Mouse (Mus musculus) forebrain, embryonic 14.5 days (tissue): ENCODE results near the gene Trip12. TPM values are rescaled to one million over a fixed set of nuclear protein-coding genes. Genes with fewer than 3 reads are reported as not detected.

Experiments
- ATAC-seq: fragments of 200-750 bp; cut with Nextera tagmentation; 2 replicates; pipeline ENCODE4 v1.8.0; 2017; ENCODE audit warnings: mild to moderate bottlenecking, moderate library complexity
- DNase-seq: peaks from one replicate; pipeline ENCODE4 v3.0.0-alpha.2; 2015; ENCODE audit warnings: low spot score
- H3K27ac ChIP-seq: fragments of 300-500 bp; sonication (generic); 2 replicates; pipeline ENCODE4 v1.5.1; 2014; ENCODE audit warnings: low read depth, mild to moderate bottlenecking, control low read depth, low read length, moderate library complexity
- H3K27me3 ChIP-seq: fragments of 300-500 bp; sonication (generic); replicated peaks from 2 replicates; pipeline ENCODE4 v1.6.1; 2014; ENCODE audit warnings: low read length, control low read depth, mixed read lengths; ENCODE audit not compliant: control insufficient read depth, insufficient read depth
- H3K36me3 ChIP-seq: fragments of 300-500 bp; sonication (generic); 2 replicates; pipeline ENCODE4 v1.6.1; 2014; ENCODE audit warnings: low read length, control low read depth; ENCODE audit not compliant: control insufficient read depth, insufficient read depth
- H3K4me1 ChIP-seq: fragments of 300-500 bp; sonication (generic); 2 replicates; pipeline ENCODE4 v1.6.1; 2014; ENCODE audit warnings: antibody characterized with exemption, low read length, control low read depth; ENCODE audit not compliant: control insufficient read depth, insufficient read depth
- H3K4me2 ChIP-seq: fragments of 300-500 bp; sonication (generic); 2 replicates; pipeline ENCODE4 v1.6.1; 2014; ENCODE audit warnings: mild to moderate bottlenecking, control low read depth, low read length
- H3K4me3 ChIP-seq: fragments of 300-500 bp; sonication (generic); 2 replicates; pipeline ENCODE4 v1.5.1; 2014; ENCODE audit warnings: low read depth, low read length, control low read depth
- H3K9ac ChIP-seq: fragments of 300-500 bp; sonication (generic); 2 replicates; pipeline ENCODE4 v1.6.1; 2014; ENCODE audit warnings: mild to moderate bottlenecking, low read length, control low read depth, moderate library complexity
- H3K9me3 ChIP-seq: fragments of 300-500 bp; sonication (generic); replicated peaks from 2 replicates; pipeline ENCODE4 v1.6.1; 2016; ENCODE audit warnings: low read length, control low read depth, mixed read lengths; ENCODE audit not compliant: control insufficient read depth
- WGBS: fragments of 180-500 bp; shearing (Covaris S2); extraction: QIAGEN DNeasy Blood & Tissue Kit; methylation state at CpG from one replicate; pipeline ENCODE4 v1.1.7; 2014; 5-methylcytosine and 5-hydroxymethylcytosine counted together
- polyA plus RNA-seq: library from polyadenylated mRNA; unstranded; fragments of >200 nt; fragmentation: Nextera tagmentation; extraction: Ambion mirVana; gene quantifications from 2 replicates; pipeline ENCODE4 v1.2.1, GENCODE M21; 2014

Gene Trip12
- polyA plus RNA-seq, 1 experiment from 2014 or later, result 50.8 TPM

DNA sequence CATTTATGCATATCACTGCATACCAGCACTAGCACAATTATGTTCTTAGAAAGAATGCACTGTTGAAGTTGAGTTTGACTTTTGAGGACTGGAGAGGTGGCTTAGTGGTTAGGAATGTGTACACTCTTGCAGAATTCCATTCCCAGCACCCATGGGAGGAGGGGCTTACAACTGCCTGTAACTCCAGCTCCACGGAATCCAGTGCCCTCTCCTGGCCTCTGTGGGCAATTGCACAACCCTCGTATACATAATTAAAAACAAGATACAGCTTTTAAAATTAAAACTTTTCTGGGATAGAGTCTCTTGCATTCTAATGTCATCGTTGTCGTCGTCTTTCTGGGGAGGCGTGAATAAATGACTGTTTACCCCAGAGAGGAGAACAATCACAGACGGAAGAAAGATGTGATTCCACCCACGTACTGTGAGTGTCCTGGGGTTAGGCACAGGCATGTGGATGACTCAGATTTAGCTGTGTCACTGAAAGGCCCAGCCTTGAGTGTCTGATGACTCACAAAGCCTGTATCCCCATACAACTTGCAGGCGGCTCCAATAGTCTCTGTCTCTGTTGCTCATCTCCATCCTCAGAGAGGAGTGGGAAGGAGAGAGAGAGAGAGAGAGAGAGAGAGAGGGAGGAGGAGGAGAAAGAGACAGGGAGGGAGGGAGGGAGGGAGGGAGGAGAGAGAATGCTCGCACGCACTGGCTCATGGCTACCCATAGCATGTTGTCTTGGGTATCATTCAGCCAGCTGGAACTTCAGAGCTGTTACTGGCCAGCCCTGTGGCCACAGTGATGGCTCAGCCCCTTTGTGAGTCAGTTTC, 41.1 kb upstream of the Trip12 start:
- H3K9ac ChIP-seq, result no peak overlapping the region
- ATAC-seq (no peak), DNase-seq (no peak)
- H3K36me3 ChIP-seq, result no peaks in the 10 kb centered on the region
- WGBS, result 67% methylated on average over 11 of the region's 11 CpGs
- H3K4me1 ChIP-seq, result no peaks in the 10 kb centered on the region
- no peaks in the 10 kb centered on the region for H3K27me3 ChIP-seq
- H3K27ac ChIP-seq, result no peak overlapping the region
- H3K4me2 ChIP-seq, result no peak overlapping the region
- H3K4me3 ChIP-seq, result no peak overlapping the region
- no peaks in the 10 kb centered on the region for H3K9me3 ChIP-seq

DNA sequence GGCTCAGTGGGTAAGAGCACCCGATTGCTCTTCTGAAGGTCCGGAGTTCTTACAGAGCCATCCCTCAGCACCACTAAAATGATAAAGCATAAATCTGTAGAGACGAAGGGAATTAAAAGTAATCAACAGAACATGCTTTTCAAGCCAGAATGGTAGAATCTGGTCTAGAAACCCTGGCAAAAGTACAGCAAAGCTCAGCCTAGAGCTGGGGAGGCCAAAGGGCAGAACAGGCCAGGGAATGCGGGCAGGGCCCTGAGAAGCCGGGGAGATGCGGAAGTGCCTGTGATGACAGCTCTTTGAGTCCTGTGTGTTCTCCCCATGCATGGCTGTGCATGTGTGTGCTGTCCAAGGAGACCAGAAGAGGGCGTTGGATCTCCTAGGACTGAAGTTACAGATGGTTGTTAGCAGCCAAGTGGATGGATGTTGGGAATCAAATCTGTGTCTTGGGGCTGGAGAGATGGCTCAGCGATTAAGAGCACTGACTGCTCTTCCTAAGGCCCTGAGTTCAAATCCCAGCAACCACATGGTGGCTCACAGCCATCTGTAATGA, 39.3 kb upstream of the Trip12 start:
- no peaks in the 10 kb centered on the region for H3K9me3 ChIP-seq
- no peaks in the 10 kb centered on the region for H3K4me1 ChIP-seq
- DNase-seq (no peak), ATAC-seq (no peak)
- no peak overlapping the region for H3K27ac ChIP-seq
- H3K36me3 ChIP-seq, result no peaks in the 10 kb centered on the region
- H3K4me3 ChIP-seq, result no peak overlapping the region
- no peaks in the 10 kb centered on the region for H3K27me3 ChIP-seq
- no peak overlapping the region for H3K4me2 ChIP-seq
- 93% methylated on average over 8 of the region's 8 CpGs for WGBS
- no peak overlapping the region for H3K9ac ChIP-seq

DNA sequence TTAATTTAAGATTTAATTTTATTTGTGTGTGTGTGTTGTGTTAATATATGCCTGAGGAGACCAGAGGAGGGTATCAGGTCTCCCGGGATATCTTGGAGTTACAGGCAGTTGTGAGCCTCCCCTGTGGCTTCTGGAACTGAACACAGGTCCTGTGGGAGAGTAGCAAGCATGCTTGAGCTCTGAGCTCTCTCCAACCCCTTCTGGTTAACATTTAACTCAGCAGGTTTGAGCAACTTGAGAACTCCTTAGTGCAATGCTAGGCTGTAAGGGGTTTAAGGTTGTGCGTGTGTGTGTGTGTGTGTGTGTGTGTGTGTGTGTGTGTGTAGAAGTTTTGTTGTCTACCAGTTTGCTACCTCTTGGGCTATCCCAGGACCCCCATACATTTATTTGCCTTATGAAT, 37.3 kb upstream of the Trip12 start:
- Histone ChIP-seq H3K9me3 (no peaks in the 10 kb centered on the region), H3K9ac (no peak overlapping the region), H3K4me3 (no peak overlapping the region), H3K27me3 (no peaks in the 10 kb centered on the region), H3K27ac (no peak overlapping the region), H3K4me1 (no peaks in the 10 kb centered on the region), H3K36me3 (no peaks in the 10 kb centered on the region), H3K4me2 (no peak overlapping the region)
- DNase-seq (no peak), ATAC-seq (no peak)
- WGBS, result 87% methylated on average over 2 of the region's 2 CpGs

DNA sequence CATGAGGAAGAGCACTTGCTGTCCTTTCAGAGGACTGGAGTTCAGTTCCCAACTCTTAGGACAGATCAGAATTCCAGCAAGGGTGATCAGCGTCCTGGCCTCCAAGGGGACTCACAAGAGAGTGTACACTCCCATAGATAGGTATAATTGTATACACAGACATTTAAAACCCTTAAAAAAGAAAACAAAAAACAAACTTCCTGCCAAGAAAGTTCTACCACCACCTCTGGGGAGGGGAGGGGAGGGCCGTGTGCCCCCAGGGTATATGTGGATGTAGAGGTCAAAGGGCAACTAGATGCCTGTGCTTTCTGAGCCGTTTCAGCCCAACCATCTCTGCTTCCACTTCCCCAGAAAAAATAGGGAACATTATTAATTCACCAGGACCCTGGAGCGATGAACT, 32.6 kb upstream of the Trip12 start:
- ATAC-seq (no peak), DNase-seq (no peak)
- H3K4me1 ChIP-seq, result no peaks in the 10 kb centered on the region
- H3K36me3 ChIP-seq, result no peaks in the 10 kb centered on the region
- no peak overlapping the region for H3K4me3 ChIP-seq
- WGBS, result 71% methylated on average over 4 of the region's 4 CpGs
- no peaks in the 10 kb centered on the region for H3K9me3 ChIP-seq
- H3K4me2 ChIP-seq, result no peak overlapping the region
- H3K27me3 ChIP-seq, result no peaks in the 10 kb centered on the region
- H3K9ac ChIP-seq, result no peak overlapping the region
- H3K27ac ChIP-seq, result no peak overlapping the region

DNA sequence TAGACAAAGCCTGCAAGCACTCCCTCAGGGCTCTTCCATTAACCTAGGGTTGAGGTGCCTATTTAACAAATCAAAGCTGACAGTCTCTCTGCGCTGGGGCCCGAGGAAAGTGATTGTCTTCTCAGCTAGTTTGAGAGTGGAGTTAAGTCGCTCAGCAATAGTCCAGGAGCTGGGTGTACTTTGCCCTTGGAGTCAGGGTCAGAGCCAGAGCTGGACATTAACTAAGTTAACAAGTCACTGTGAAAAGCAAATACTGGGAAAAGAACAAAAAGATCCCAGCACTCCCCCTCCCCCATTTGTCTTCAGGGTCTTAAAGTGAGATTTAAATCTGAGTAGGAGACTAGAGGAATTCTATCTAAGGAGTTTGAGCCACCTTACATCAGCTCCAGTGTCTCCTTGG, 31.8 kb upstream of the Trip12 start:
- Histone ChIP-seq H3K9me3 (no peaks in the 10 kb centered on the region), H3K36me3 (no peaks in the 10 kb centered on the region), H3K27ac (no peak overlapping the region), H3K9ac (no peak overlapping the region), H3K4me2 (no peak overlapping the region), H3K4me3 (no peak overlapping the region), H3K27me3 (no peaks in the 10 kb centered on the region), H3K4me1 (no peaks in the 10 kb centered on the region)
- DNase-seq (no peak), ATAC-seq (no peak)
- WGBS, result 13% methylated on average over 3 of the region's 3 CpGs

DNA sequence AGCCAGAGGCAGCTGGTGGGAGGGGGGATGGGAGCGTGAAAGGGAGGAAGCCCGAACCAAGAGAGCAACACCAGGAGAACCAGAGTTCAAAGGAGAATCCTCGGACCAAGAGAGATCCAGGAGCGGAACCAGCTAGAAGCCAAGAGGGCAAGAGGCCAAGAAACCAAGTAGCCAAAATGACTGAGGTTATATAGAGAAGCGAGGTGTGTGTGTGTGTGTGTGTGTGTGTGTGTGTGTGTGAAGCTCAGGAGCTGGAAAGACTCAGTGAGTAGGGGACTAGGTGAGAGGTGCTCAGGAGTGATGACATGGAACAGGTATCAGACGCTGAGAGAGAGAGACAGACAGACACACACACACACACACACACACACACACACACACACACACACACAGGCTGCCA, 30.8 kb upstream of the Trip12 start:
- no peak overlapping the region for H3K27ac ChIP-seq
- DNase-seq, result no peak
- 71% methylated on average over 6 of the region's 6 CpGs for WGBS
- no peak overlapping the region for H3K4me2 ChIP-seq
- H3K9me3 ChIP-seq, result no peaks in the 10 kb centered on the region
- H3K9ac ChIP-seq, result no peak overlapping the region
- H3K36me3 ChIP-seq, result no peaks in the 10 kb centered on the region
- H3K27me3 ChIP-seq, result no peaks in the 10 kb centered on the region
- no peak overlapping the region for H3K4me3 ChIP-seq
- ATAC-seq, result no peak
- no peaks in the 10 kb centered on the region for H3K4me1 ChIP-seq

DNA sequence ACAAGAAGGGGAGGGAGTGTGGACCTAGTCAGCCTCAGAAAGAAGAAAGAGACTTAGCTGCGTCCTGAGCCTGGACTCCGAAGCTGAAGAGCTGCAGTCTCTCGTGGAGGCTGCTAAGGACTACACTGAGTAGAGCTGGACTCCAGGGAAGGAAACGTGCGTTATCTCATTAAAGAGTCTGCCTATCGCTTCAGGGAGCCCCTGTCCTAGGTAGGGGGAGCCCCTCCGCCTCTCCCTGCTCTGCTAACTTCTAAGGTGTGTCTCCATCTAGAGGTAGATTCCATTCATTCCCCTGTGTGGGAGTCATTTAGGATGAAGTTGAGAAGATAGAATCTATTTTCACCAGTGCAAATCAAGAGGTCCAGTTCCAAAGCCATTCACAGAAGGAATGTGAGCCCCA, 29.2 kb upstream of the Trip12 start:
- H3K36me3 ChIP-seq, result no peaks in the 10 kb centered on the region
- 44% methylated on average over 7 of the region's 7 CpGs for WGBS
- no peak overlapping the region for H3K9ac ChIP-seq
- no peaks in the 10 kb centered on the region for H3K9me3 ChIP-seq
- no peaks in the 10 kb centered on the region for H3K4me1 ChIP-seq
- H3K4me2 ChIP-seq, result no peak overlapping the region
- ATAC-seq (no peak), DNase-seq (no peak)
- H3K27ac ChIP-seq, result no peak overlapping the region
- no peaks in the 10 kb centered on the region for H3K27me3 ChIP-seq
- H3K4me3 ChIP-seq, result no peak overlapping the region

DNA sequence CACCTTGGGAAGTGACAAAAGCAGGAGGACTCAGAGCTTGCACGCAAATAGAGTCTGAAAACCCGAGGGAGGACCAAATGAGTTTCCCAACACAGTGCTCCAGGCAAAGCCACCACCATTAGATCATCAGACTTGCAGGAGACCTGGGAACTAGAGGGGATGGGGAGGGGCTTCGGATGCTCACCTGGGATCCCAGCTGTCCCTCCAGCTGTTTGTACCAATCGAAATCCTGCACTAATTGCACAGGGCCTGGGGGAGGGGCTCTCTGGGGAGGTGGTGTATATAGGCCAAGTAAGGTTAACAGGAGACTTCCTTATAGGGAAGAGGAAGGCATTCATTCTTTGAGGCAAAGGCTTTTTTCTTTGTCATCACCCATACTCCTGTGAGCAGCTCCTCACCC, 28.5 kb upstream of the Trip12 start:
- Histone ChIP-seq H3K9me3 (no peaks in the 10 kb centered on the region), H3K27ac (no peak overlapping the region), H3K4me3 (no peak overlapping the region), H3K9ac (no peak overlapping the region), H3K4me1 (no peaks in the 10 kb centered on the region), H3K36me3 (no peaks in the 10 kb centered on the region), H3K4me2 (no peak overlapping the region), H3K27me3 (no peaks in the 10 kb centered on the region)
- WGBS, result 76% methylated on average over 4 of the region's 4 CpGs
- ATAC-seq, result no peak
- DNase-seq, result no peak

DNA sequence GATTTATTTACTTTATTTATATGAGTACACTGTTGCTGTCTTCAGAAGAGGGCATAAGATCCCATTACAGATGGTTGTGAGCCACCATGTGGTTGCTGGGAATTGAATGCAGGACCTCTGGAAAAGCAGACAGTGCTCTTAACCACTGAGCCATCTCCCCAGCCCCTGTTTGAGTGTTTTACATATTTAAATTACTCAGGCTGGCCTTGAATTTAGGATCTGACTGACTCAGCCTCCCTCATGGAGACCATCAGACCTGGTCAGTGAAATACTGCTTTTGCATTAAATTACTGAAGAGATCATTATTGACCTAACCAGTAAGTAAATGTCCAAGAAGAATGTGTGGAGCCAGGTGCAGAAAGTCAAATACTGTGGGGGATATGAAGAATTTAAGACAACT, 28.0 kb upstream of the Trip12 start:
- DNase-seq (no peak), ATAC-seq (no peak)
- H3K4me1 ChIP-seq, result no peaks in the 10 kb centered on the region
- no peaks in the 10 kb centered on the region for H3K36me3 ChIP-seq
- no peaks in the 10 kb centered on the region for H3K27me3 ChIP-seq
- H3K4me2 ChIP-seq, result no peak overlapping the region
- no peak overlapping the region for H3K4me3 ChIP-seq
- H3K9me3 ChIP-seq, result no peaks in the 10 kb centered on the region
- H3K27ac ChIP-seq, result no peak overlapping the region
- H3K9ac ChIP-seq, result no peak overlapping the region
